Mouse (Mus musculus) CH12.LX (cell line): ENCODE measurements around the gene Fermt3. TPM values are rescaled to one million over a fixed set of nuclear protein-coding genes. Genes with fewer than 3 reads are reported as not detected.

Source experiments
- DNase-seq: peaks from one replicate; pipeline ENCODE4 v3.0.0-alpha.2; 2013; ENCODE audit errors: extremely low read depth
- H3K27ac ChIP-seq: 2 replicates; pipeline ENCODE4 v1.5.1; 2012; ENCODE audit warnings: low read depth, mild to moderate bottlenecking, control low read depth, moderate library complexity; ENCODE audit not compliant: insufficient read depth
- H3K27me3 ChIP-seq: replicated peaks from 2 replicates; pipeline ENCODE3; 2012; ENCODE audit warnings: inconsistent platforms
- H3K36me3 ChIP-seq, 2 experiments: replicated peaks in 1 of 2; 2 replicates each; pipeline versions ENCODE3 to v1.6.1; 2012; ENCODE audit warnings: inconsistent platforms in 1 of 2, low read length in 1 of 2, mild to moderate bottlenecking in 1 of 2, mixed read lengths in 1 of 2, moderate library complexity in 1 of 2; ENCODE audit not compliant: control insufficient read depth in 1 of 2, insufficient read depth in 1 of 2
- H3K4me1 ChIP-seq, 2 experiments: 2 replicates each; pipeline ENCODE4 v1.6.1; 2012; ENCODE audit warnings: inconsistent platforms in 1 of 2, moderate library complexity in 1 of 2; ENCODE audit not compliant: insufficient read depth in 2 of 2, control insufficient read depth in 1 of 2
- H3K4me2 ChIP-seq: 2 replicates; pipeline ENCODE4 v1.6.1; 2012; ENCODE audit warnings: low read depth, mild to moderate bottlenecking, control low read depth; ENCODE audit not compliant: poor library complexity, insufficient read depth, severe bottlenecking
- H3K4me3 ChIP-seq, 3 experiments: fragments of 150-350 bp in 1 of 3; sonication (generic) in 1 of 3; replicated peaks in 1 of 3; 2 replicates each; pipeline versions ENCODE3 to v1.5.1; 2011 to 2012; ENCODE audit warnings: low read depth in 2 of 3, low read length in 2 of 3, mild to moderate bottlenecking in 2 of 3, moderate library complexity in 2 of 3, control low read depth in 1 of 3, improper control_type of control experiment in 1 of 3, inconsistent platforms in 1 of 3, mixed read lengths in 1 of 3; ENCODE audit not compliant: poor library complexity in 1 of 3
- H3K79me2 ChIP-seq: replicated peaks from 2 replicates; pipeline ENCODE4 v1.6.1; 2012; ENCODE audit warnings: mild to moderate bottlenecking, moderate library complexity; ENCODE audit not compliant: control insufficient read depth, poor library complexity, insufficient read depth, severe bottlenecking; ENCODE audit errors: extremely low read depth
- H3K9ac ChIP-seq: 2 replicates; pipeline ENCODE4 v1.6.1; 2012; ENCODE audit warnings: low read depth, mild to moderate bottlenecking, control low read depth, moderate library complexity; ENCODE audit not compliant: insufficient read depth
- H3K9me3 ChIP-seq: replicated peaks from 2 replicates; pipeline ENCODE3; 2012; ENCODE audit warnings: low read length, inconsistent platforms, mixed read lengths
- BHLHE40 ChIP-seq: IDR thresholded peaks from 2 replicates; pipeline ENCODE4 v1.6.1; 2011; ENCODE audit warnings: mild to moderate bottlenecking, low read depth, low read length, improper control_type of control experiment
- CHD1 ChIP-seq: IDR thresholded peaks from 2 replicates; pipeline ENCODE4 v1.6.1; 2012; ENCODE audit warnings: low read depth, low read length, improper control_type of control experiment, inconsistent platforms
- CHD2 ChIP-seq: IDR thresholded peaks from 2 replicates; pipeline ENCODE4 v1.6.1; 2011; ENCODE audit warnings: low read length, improper control_type of control experiment
- E2F4 ChIP-seq: IDR thresholded peaks from 2 replicates; pipeline ENCODE4 v1.6.1; 2011; ENCODE audit warnings: low read depth, low read length, improper control_type of control experiment; ENCODE audit not compliant: insufficient replicate concordance
- ELF1 ChIP-seq: IDR thresholded peaks from 2 replicates; pipeline ENCODE4 v1.6.1; 2014; ENCODE audit warnings: low read depth, mild to moderate bottlenecking, inconsistent platforms, low read length, improper control_type of control experiment
- ETS1 ChIP-seq: conservative IDR thresholded peaks from 2 replicates; pipeline ENCODE4 v1.6.1; 2012; ENCODE audit warnings: low read depth, mild to moderate bottlenecking, inconsistent platforms, low read length, improper control_type of control experiment, moderate library complexity
- GABPA ChIP-seq: IDR thresholded peaks from 2 replicates; pipeline ENCODE4 v1.6.1; 2012; ENCODE audit warnings: low read depth, low read length, improper control_type of control experiment, inconsistent platforms; ENCODE audit not compliant: insufficient replicate concordance
- HCFC1 ChIP-seq: IDR thresholded peaks from 2 replicates; pipeline ENCODE4 v1.6.1; 2012; ENCODE audit warnings: low read depth, mild to moderate bottlenecking, inconsistent platforms, low read length, improper control_type of control experiment
- IRF4 ChIP-seq: IDR thresholded peaks from 2 replicates; pipeline ENCODE4 v1.6.1; 2014; ENCODE audit warnings: low read depth, mild to moderate bottlenecking, inconsistent platforms, low read length, improper control_type of control experiment
- KAT2A ChIP-seq: IDR thresholded peaks from 2 replicates; pipeline ENCODE4 v1.6.1; 2012; ENCODE audit warnings: low read length, improper control_type of control experiment, inconsistent platforms; ENCODE audit not compliant: insufficient replicate concordance
- MAX ChIP-seq: IDR thresholded peaks from 2 replicates; pipeline ENCODE4 v1.6.1; 2011; ENCODE audit warnings: low read length, improper control_type of control experiment
- MAZ ChIP-seq: IDR thresholded peaks from 2 replicates; pipeline ENCODE4 v1.6.1; 2012; ENCODE audit warnings: low read depth, mild to moderate bottlenecking, inconsistent platforms, low read length, improper control_type of control experiment, moderate library complexity
- MEF2A ChIP-seq: IDR thresholded peaks from 2 replicates; pipeline ENCODE4 v1.6.1; 2014; ENCODE audit warnings: low read depth, mild to moderate bottlenecking, inconsistent platforms, low read length, improper control_type of control experiment, borderline replicate concordance
- MYC ChIP-seq: IDR thresholded peaks from 2 replicates; pipeline ENCODE4 v1.6.1; 2011; ENCODE audit warnings: low read depth, mild to moderate bottlenecking, improper control_type of control experiment, low read length
- NRF1 ChIP-seq: IDR thresholded peaks from 2 replicates; pipeline ENCODE4 v1.6.1; 2014; ENCODE audit warnings: low read depth, mild to moderate bottlenecking, inconsistent platforms, low read length, improper control_type of control experiment, moderate library complexity
- RAD21 ChIP-seq: IDR thresholded peaks from 2 replicates; pipeline ENCODE4 v1.6.1; 2011; ENCODE audit warnings: low read depth, mild to moderate bottlenecking, low read length, improper control_type of control experiment, moderate library complexity
- RCOR1 ChIP-seq: conservative IDR thresholded peaks from 2 replicates; pipeline ENCODE4 v1.6.1; 2012; ENCODE audit warnings: low read depth, mild to moderate bottlenecking, inconsistent platforms, low read length, improper control_type of control experiment
- SMC3 ChIP-seq: IDR thresholded peaks from 2 replicates; pipeline ENCODE4 v1.6.1; 2011; ENCODE audit warnings: low read depth, low read length, improper control_type of control experiment
- TBP ChIP-seq: conservative IDR thresholded peaks from 2 replicates; pipeline ENCODE4 v1.6.1; 2011; ENCODE audit warnings: low read depth, low read length, improper control_type of control experiment
- UBTF ChIP-seq: IDR thresholded peaks from 2 replicates; pipeline ENCODE4 v1.6.1; 2012; ENCODE audit warnings: low read depth, mild to moderate bottlenecking, inconsistent platforms, low read length, improper control_type of control experiment, moderate library complexity
- USF2 ChIP-seq: conservative IDR thresholded peaks from 2 replicates; pipeline ENCODE4 v1.6.1; 2011; ENCODE audit warnings: low read depth, low read length, improper control_type of control experiment
- ZC3H11A ChIP-seq: IDR thresholded peaks from 2 replicates; pipeline ENCODE4 v1.6.1; 2012; ENCODE audit warnings: low read depth, mild to moderate bottlenecking, inconsistent platforms, low read length, improper control_type of control experiment
- ZKSCAN1 ChIP-seq: IDR thresholded peaks from 2 replicates; pipeline ENCODE4 v1.6.1; 2012; ENCODE audit warnings: low read depth, inconsistent platforms, low read length, improper control_type of control experiment, borderline replicate concordance
- ZMIZ1 ChIP-seq: IDR thresholded peaks from 2 replicates; pipeline ENCODE4 v1.6.1; 2012; ENCODE audit warnings: low read depth, mild to moderate bottlenecking, inconsistent platforms, low read length, improper control_type of control experiment
- ZNF384 ChIP-seq: IDR thresholded peaks from 2 replicates; pipeline ENCODE4 v1.6.1; 2012; ENCODE audit warnings: low read depth, low read length, improper control_type of control experiment, inconsistent platforms
- dilution Hi-C: fragments of 300-500 bp; cut with MboI; formaldehyde crosslinking; loops from 2 replicates; pipeline ENCODE4 v1.14.3; 2020; ENCODE audit warnings: low sequenced_read_pairs; ENCODE audit not compliant: extremely low pct_unique_long_range_greater_than_20kb, extremely low pct_ligation_motif_present
- in situ Hi-C: fragments of 300-500 bp; cut with MboI; formaldehyde crosslinking; loops from 3 replicates; pipeline ENCODE4 v1.14.3; 2019; ENCODE audit warnings: low sequenced_read_pairs, low pct_ligation_motif_present, low pct_unique_long_range_greater_than_20kb, mixed read lengths
- polyA plus RNA-seq: library from polyadenylated mRNA; unstranded; fragments of >175 nt; gene quantifications from 2 replicates; pipeline ENCODE4 v1.2.1, GENCODE M21; 2012; ENCODE audit warnings: low read depth; ENCODE audit not compliant: insufficient read length
- total RNA-seq, 2 experiments: library from RNA; depleted of rRNA; stranded (reverse); fragments of 300-350 nt in 1 of 2; fragments of >200 nt in 1 of 2; gene quantifications; 2 replicates each; pipeline ENCODE4 v1.2.3; 2012 to 2014

Fermt3 gene
- total and polyA plus RNA-seq, 3 experiments = 47.0 to 65.1 (median 57.4) TPM

DNA sequence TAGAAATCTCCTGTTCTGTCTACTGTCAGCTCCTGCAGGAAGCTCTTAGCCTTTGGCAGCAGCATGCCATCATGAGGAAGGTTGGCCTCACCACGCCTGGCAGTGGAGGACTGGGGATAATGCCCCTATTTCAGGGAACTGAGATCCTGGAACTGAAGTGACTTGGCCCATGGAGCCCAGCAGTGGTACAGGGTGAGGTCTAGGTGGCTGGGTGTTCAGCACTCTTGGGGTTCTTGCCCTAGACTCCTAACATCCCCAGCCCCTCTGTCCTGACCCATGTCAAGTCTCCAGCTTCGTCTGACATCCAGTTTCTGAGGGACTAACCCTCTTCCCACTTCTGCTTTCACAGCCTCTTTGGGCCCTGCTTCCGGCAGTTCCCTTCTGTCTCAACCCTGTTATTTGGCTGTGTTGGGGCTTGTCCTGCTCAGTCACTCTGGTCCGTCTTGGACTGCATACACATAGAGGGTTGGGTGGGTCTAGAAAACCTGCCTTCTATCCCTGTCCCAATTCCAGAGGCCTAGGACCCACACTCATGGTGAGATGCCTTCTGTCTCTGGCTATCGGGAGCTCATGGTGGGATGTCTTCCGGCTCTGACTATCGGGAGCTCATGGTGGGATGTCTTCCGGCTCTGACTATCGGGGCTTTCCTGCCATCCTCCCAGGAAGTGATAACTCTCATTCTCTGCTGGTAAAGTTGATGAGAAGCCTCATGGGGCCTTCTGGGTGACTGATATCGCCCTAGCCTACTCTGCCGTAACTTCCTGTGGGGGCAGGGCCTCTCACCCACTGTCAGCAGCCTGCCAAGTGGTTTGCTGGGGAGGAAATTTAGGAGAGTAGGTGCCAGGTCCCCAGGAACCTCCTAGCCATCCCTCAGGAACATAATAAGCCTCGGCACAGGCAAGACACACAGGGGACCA, 1.5 kb downstream of the Fermt3 start (continued):
- no peak for TF ChIP-seq GABPA

DNA sequence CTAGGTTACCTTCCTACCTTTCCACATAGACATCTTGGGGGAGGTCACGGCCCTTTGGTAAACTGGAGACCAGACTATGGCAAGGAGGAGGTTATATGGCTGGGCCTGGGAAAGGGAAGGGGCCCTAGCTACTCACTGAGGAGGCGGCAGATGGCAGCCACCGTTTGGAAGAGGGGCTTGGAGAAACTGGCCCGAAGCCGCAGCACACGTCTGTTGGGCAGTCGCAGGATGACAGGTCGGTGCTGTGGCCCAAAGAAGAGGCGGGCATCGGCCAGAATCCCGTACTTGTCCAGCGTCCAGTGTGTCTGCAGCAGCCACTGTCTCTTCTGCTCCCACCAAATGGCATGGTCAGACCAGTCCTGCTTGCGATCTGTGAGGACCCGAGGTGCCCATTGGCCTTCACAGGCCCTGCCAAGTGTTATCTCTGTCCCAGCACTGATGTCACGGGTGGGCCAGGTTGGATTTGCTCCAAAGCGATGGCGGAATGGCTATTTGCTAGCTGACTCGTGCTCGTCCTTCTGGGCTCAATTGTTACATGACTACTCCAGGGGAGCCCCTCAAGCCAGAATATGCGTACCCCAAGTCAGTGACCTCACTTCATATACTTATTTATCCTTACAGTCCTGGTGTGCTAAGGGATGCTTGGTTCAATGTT, 4.7 kb downstream of the Fermt3 start:
- H3K9ac ChIP-seq = no peak overlapping the region

DNA sequence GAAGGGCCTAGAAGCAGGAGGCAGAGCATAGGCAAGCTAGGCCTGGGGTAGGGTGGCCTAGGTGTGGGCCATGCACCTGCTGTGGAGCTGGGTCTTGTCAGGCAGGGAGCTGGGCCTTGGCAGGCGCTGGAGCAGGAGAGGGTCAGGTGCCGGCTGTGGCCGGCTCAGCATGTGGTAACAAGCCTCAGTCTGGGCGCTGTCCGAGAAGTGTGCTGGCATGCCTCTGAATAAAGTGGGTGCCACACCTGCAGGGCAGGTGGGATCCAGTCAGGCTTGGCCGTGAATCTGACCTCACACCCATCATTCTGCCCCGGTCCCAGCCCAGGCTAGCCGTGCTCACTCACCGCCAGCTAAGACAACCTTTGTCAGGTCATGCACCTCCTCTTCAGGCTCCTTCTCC, 5.3 kb downstream of the Fermt3 start:
- H3K27ac ChIP-seq = no peak overlapping the region
- no peak overlapping the region for H3K9ac ChIP-seq
- peaks cover 27 to 57% of the 10 kb centered on the region in 2 experiments for H3K36me3 ChIP-seq
- H3K4me2 ChIP-seq = no peak overlapping the region
- in situ Hi-C loops = no loop called here
- no peak overlapping the region for H3K4me3 ChIP-seq
- no peaks in the 10 kb centered on the region for H3K27me3 ChIP-seq
- dilution Hi-C loops = no loop called here
- peaks cover 5 to 13% of the 10 kb centered on the region in 2 experiments; a peak in 3 of 4 replicates for H3K4me1 ChIP-seq
- no peak for DNase-seq
- peaks cover 1% of the 10 kb centered on the region; the same call in 1 of the 2 replicates for H3K79me2 ChIP-seq
- no peaks in the 10 kb centered on the region for H3K9me3 ChIP-seq
- TF ChIP-seq USF2 = no peak
- no peak for TF ChIP-seq CHD2
- TF ChIP-seq IRF4 = no peak
- no peak for TF ChIP-seq ETS1
- TF ChIP-seq RAD21 = no peak
- TF ChIP-seq MYC = no peak
- TF ChIP-seq NRF1 = no peak
- no peak for TF ChIP-seq MEF2A
- TF ChIP-seq CHD1 = no peak
- TF ChIP-seq TBP = no peak
- no peak for TF ChIP-seq MAZ
- TF ChIP-seq UBTF = no peak
- no peak for TF ChIP-seq ZC3H11A
- TF ChIP-seq RCOR1 = no peak
- no peak for TF ChIP-seq MAX
- no peak for TF ChIP-seq ZMIZ1
- TF ChIP-seq ZKSCAN1 = no peak
- TF ChIP-seq BHLHE40 = no peak
- no peak for TF ChIP-seq E2F4
- no peak for TF ChIP-seq ZNF384

More for the DNA sequence above, 4.7 kb downstream of the Fermt3 start:
- H3K36me3 ChIP-seq = peaks cover 27 to 53% of the 10 kb centered on the region in 2 experiments
- no peaks in the 10 kb centered on the region for H3K9me3 ChIP-seq
- no peak for DNase-seq
- in situ Hi-C loops (no loop called here), dilution Hi-C loops (no loop called here)
- no peak overlapping the region for H3K4me2 ChIP-seq
- TF ChIP-seq GABPA (no peak), UBTF (no peak), IRF4 (no peak), ZNF384 (no peak), KAT2A (no peak), RAD21 (no peak), SMC3 (no peak), ELF1 (no peak), HCFC1 (no peak)
- H3K79me2 ChIP-seq = peaks cover 3% of the 10 kb centered on the region; the same call in 1 of the 2 replicates
- H3K4me3 ChIP-seq = no peak overlapping the region
- peaks cover 6 to 15% of the 10 kb centered on the region in 2 experiments; a peak in 3 of 4 replicates for H3K4me1 ChIP-seq
- no peak overlapping the region for H3K27ac ChIP-seq
- no peaks in the 10 kb centered on the region for H3K27me3 ChIP-seq
